Mouse (Mus musculus): ENCODE data around the gene Chchd3. TPM values are rescaled to one million over a fixed set of nuclear protein-coding genes. Genes with fewer than 3 reads are reported as not detected.

Chchd3 gene
- polyA plus RNA-seq, 1 experiment from 2014 or later, result 59.2 TPM

DNA sequence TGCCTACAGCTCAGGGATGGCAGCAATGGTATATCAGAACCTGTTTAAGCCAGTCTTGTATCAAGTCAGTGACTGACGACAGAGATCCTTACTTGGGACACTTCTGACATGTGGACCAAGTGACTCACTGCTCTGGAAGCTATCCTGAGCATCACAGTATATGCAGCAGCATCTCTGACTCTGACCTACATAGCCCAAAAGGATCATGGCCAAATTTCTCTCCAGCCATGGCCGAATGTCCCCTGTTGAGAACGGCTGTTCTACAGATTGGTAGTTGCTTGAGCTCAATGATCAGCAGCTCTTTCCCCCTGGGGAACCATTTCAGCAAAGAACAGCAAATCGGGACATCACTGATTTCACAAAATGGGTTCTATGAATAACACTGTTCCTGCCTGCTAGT, 161.0 kb downstream of the Chchd3 start:
- WGBS, result 87% methylated on average over 4 of the region's 4 CpGs
- H3K4me3 ChIP-seq (ENCODE audit: low read depth, low read length), result no peak overlapping the region
- H3K4me1 ChIP-seq (ENCODE audit: insufficient read depth, low read depth, low read length), result no peaks in the 10 kb centered on the region
- no peak overlapping the region for H3K27ac ChIP-seq (ENCODE audit: low read length)
- ATAC-seq (no peak), DNase-seq (ENCODE audit: low spot score) (no peak)
- TF ChIP-seq EP300 (IDR thresholded peaks at IDR 0.05) (no peak), CTCF (IDR thresholded peaks at IDR 0.05) (no peak)
- no peaks in the 10 kb centered on the region for H3K27me3 ChIP-seq (replicated peaks; ENCODE audit: insufficient read depth, low read length)
- no peak overlapping the region for H3K4me2 ChIP-seq (replicated peaks; ENCODE audit: low read depth, low read length)
- H3K36me3 ChIP-seq (ENCODE audit: insufficient read depth, low read length), result no peaks in the 10 kb centered on the region
- no peak overlapping the region for H3K9ac ChIP-seq (replicated peaks; ENCODE audit: low read depth)
- H3K9me3 ChIP-seq (ENCODE audit: low read length), result no peaks in the 10 kb centered on the region

DNA sequence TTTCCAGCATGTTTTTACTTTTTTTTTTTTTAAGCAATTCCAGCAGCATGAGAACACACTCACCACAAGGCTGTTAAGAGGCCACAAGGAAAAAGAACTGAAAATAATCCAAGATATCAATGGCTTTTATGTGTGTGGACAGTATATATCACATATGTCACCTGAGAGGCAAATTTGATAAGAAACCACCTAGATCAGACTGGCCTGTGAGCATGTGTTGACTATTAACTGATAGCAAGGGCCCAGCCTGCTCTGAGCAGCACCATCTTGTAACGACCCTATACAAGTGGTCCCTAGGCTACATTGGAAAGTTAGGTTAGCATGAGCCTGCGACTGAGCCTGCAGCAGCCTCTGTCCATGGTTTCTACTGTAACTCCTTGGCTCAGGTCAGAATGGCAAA, 166.0 kb downstream of the Chchd3 start:
- Histone ChIP-seq H3K4me2 (replicated peaks; ENCODE audit: low read depth, low read length) (no peak overlapping the region), H3K4me3 (ENCODE audit: low read depth, low read length) (no peak overlapping the region), H3K9me3 (ENCODE audit: low read length) (no peaks in the 10 kb centered on the region), H3K36me3 (ENCODE audit: insufficient read depth, low read length) (no peaks in the 10 kb centered on the region), H3K27me3 (replicated peaks; ENCODE audit: insufficient read depth, low read length) (no peaks in the 10 kb centered on the region), H3K27ac (ENCODE audit: low read length) (no peak overlapping the region), H3K9ac (replicated peaks; ENCODE audit: low read depth) (no peak overlapping the region), H3K4me1 (ENCODE audit: insufficient read depth, low read depth, low read length) (no peaks in the 10 kb centered on the region)
- DNase-seq (ENCODE audit: low spot score) (no peak), ATAC-seq (no peak)
- WGBS, result 75% methylated on average over 2 of the region's 2 CpGs
- TF ChIP-seq EP300 (IDR thresholded peaks at IDR 0.05) (no peak), CTCF (IDR thresholded peaks at IDR 0.05) (no peak)

GRCm38 (mm10) chr6:32890726-32891125, 169.3 kb downstream of the Chchd3 start:
- Histone ChIP-seq H3K36me3 (ENCODE audit: insufficient read depth, low read length) (no peaks in the 10 kb centered on the region), H3K9me3 (ENCODE audit: low read length) (no peaks in the 10 kb centered on the region), H3K4me3 (ENCODE audit: low read depth, low read length) (no peak overlapping the region), H3K27ac (ENCODE audit: low read length) (no peak overlapping the region), H3K4me2 (replicated peaks; ENCODE audit: low read depth, low read length) (no peak overlapping the region), H3K27me3 (replicated peaks; ENCODE audit: insufficient read depth, low read length) (no peaks in the 10 kb centered on the region), H3K9ac (replicated peaks; ENCODE audit: low read depth) (no peak overlapping the region), H3K4me1 (ENCODE audit: insufficient read depth, low read depth, low read length) (no peaks in the 10 kb centered on the region)
- TF ChIP-seq CTCF (IDR thresholded peaks at IDR 0.05) (no peak), EP300 (IDR thresholded peaks at IDR 0.05) (no peak)
- 93% methylated on average over 4 of the region's 4 CpGs for WGBS
- DNase-seq (ENCODE audit: low spot score) (no peak), ATAC-seq (no peak)

DNA sequence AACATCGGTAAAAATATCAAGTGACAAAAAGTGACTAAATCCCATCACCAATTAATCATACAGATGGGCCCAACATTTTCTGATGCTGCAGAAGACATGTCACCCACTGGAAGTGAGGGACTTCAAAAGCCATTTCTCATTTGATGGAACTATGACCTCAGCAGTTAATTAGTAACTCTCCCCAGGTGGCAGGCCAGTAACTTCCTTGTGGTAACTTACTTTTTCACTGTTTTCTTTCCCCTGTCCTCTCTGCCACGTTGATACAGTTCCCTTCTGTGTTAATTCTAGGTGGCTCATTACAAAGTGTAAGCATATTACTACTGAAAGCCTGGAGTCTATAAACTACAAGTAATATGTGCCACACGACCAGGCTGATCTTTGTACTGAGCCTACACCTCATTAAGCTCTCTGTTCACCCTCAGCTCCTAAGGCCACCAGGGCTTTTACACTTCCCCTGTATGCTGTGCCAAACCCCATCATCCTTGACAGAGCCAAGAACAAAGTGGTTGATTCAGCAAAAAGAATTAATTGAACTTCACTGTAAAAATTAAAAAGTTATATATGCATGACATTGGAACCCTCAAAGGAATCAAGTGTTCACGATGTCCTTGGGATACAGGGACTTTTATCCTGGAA, 171.0 kb downstream of the Chchd3 start:
- H3K4me1 ChIP-seq (ENCODE audit: insufficient read depth, low read depth, low read length), result no peaks in the 10 kb centered on the region
- no peaks in the 10 kb centered on the region for H3K27me3 ChIP-seq (replicated peaks; ENCODE audit: insufficient read depth, low read length)
- TF ChIP-seq CTCF (IDR thresholded peaks at IDR 0.05), result no peak
- no peak for TF ChIP-seq EP300 (IDR thresholded peaks at IDR 0.05)
- no peak overlapping the region for H3K27ac ChIP-seq (ENCODE audit: low read length)
- H3K4me2 ChIP-seq (replicated peaks; ENCODE audit: low read depth, low read length), result no peak overlapping the region
- H3K9me3 ChIP-seq (ENCODE audit: low read length), result no peaks in the 10 kb centered on the region
- 62% methylated on average over 4 of the region's 4 CpGs for WGBS
- ATAC-seq (no peak), DNase-seq (ENCODE audit: low spot score) (no peak)
- no peak overlapping the region for H3K4me3 ChIP-seq (ENCODE audit: low read depth, low read length)
- H3K36me3 ChIP-seq (ENCODE audit: insufficient read depth, low read length), result no peaks in the 10 kb centered on the region
- H3K9ac ChIP-seq (replicated peaks; ENCODE audit: low read depth), result no peak overlapping the region

- H3K4me1 ChIP-seq (ENCODE audit: insufficient read depth, low read depth, low read length), result no peaks in the 10 kb centered on the region
- DNase-seq (ENCODE audit: low spot score) (no peak), ATAC-seq (no peak)
- H3K27ac ChIP-seq (ENCODE audit: low read length), result no peak overlapping the region
- WGBS, result 58% methylated on average over 5 of the region's 5 CpGs
- no peaks in the 10 kb centered on the region for H3K36me3 ChIP-seq (ENCODE audit: insufficient read depth, low read length)
- no peak overlapping the region for H3K4me2 ChIP-seq (replicated peaks; ENCODE audit: low read depth, low read length)
- no peak overlapping the region for H3K9ac ChIP-seq (replicated peaks; ENCODE audit: low read depth)
- H3K9me3 ChIP-seq (ENCODE audit: low read length), result no peaks in the 10 kb centered on the region
- H3K4me3 ChIP-seq (ENCODE audit: low read depth, low read length), result no peak overlapping the region
- TF ChIP-seq CTCF (IDR thresholded peaks at IDR 0.05) (no peak), EP300 (IDR thresholded peaks at IDR 0.05) (no peak)
- no peaks in the 10 kb centered on the region for H3K27me3 ChIP-seq (replicated peaks; ENCODE audit: insufficient read depth, low read length)
Measured at GRCm38 (mm10) chr6:32878586-32878985, 181.5 kb downstream of the Chchd3 start.

GRCm38 (mm10) chr6:32874176-32874575, 185.9 kb downstream of the Chchd3 start:
- no peaks in the 10 kb centered on the region for H3K36me3 ChIP-seq (ENCODE audit: insufficient read depth, low read length)
- WGBS, result 85% methylated on average over 3 of the region's 3 CpGs
- TF ChIP-seq CTCF (IDR thresholded peaks at IDR 0.05), result no peak
- TF ChIP-seq EP300 (IDR thresholded peaks at IDR 0.05), result no peak
- DNase-seq (ENCODE audit: low spot score), result no peak
- no peak overlapping the region for H3K4me3 ChIP-seq (ENCODE audit: low read depth, low read length)
- H3K4me1 ChIP-seq (ENCODE audit: insufficient read depth, low read depth, low read length), result no peaks in the 10 kb centered on the region; the same call in 1 of the 2 replicates
- H3K9ac ChIP-seq (replicated peaks; ENCODE audit: low read depth), result no peak overlapping the region
- ATAC-seq, result no peak
- H3K9me3 ChIP-seq (ENCODE audit: low read length), result no peaks in the 10 kb centered on the region
- no peaks in the 10 kb centered on the region for H3K27me3 ChIP-seq (replicated peaks; ENCODE audit: insufficient read depth, low read length)
- no peak overlapping the region for H3K27ac ChIP-seq (ENCODE audit: low read length)
- H3K4me2 ChIP-seq (replicated peaks; ENCODE audit: low read depth, low read length), result no peak overlapping the region

DNA sequence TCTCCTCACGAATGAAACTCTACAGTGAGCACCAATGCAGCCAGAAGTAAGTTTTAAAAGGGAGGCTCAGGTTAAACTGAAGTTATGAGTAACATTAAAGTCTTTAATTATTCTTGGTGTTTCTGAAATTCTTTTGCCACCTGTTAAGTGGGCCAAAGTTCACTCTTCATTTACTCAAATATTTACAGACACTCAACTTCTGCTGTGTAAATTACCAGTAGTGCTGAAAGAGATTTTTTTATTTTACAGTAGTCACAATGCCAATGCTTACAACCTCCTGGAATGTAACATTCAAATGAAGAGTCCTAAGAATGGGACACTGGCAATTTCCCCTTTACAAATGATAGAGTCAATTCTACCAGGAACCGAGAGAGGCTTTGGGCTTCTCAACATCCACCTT, 187.3 kb downstream of the Chchd3 start:
- Histone ChIP-seq H3K27ac (ENCODE audit: low read length) (no peak overlapping the region), H3K4me2 (replicated peaks; ENCODE audit: low read depth, low read length) (no peak overlapping the region), H3K4me3 (ENCODE audit: low read depth, low read length) (no peak overlapping the region), H3K36me3 (ENCODE audit: insufficient read depth, low read length) (no peaks in the 10 kb centered on the region), H3K4me1 (ENCODE audit: insufficient read depth, low read depth, low read length) (no peaks in the 10 kb centered on the region; the same call in 1 of the 2 replicates), H3K27me3 (replicated peaks; ENCODE audit: insufficient read depth, low read length) (no peaks in the 10 kb centered on the region), H3K9me3 (ENCODE audit: low read length) (no peaks in the 10 kb centered on the region), H3K9ac (replicated peaks; ENCODE audit: low read depth) (no peak overlapping the region)
- ATAC-seq, result peak; percentile 62; the same call in 1 of the 2 replicates
- peak; percentile 72 for DNase-seq (ENCODE audit: low spot score)
- no peak for TF ChIP-seq CTCF (IDR thresholded peaks at IDR 0.05)
- peak; percentile 60 for TF ChIP-seq EP300 (IDR thresholded peaks at IDR 0.05)
- 64% methylated on average over 2 of the region's 2 CpGs for WGBS
